Mouse (Mus musculus) brain, embryonic 14.5 days (tissue): ENCODE data around the gene Aplp1.

ENCODE experiments used
- CTCF ChIP-seq: fragments of 200-500 bp; IDR thresholded peaks from 2 replicates; pipeline ENCODE4 v1.5.1; 2012; ENCODE audit warnings: inconsistent platforms, mild to moderate bottlenecking, moderate library complexity, borderline replicate concordance; ENCODE audit not compliant: insufficient read depth, insufficient read length; ENCODE audit errors: extremely low read depth
- POLR2A ChIP-seq: fragments of 200-500 bp; IDR thresholded peaks from 2 replicates; pipeline ENCODE4 v1.6.1; 2012; ENCODE audit warnings: mild to moderate bottlenecking, inconsistent platforms, borderline replicate concordance; ENCODE audit not compliant: poor library complexity, insufficient read depth, insufficient read length, severe bottlenecking; ENCODE audit errors: extremely low read depth

DNA sequence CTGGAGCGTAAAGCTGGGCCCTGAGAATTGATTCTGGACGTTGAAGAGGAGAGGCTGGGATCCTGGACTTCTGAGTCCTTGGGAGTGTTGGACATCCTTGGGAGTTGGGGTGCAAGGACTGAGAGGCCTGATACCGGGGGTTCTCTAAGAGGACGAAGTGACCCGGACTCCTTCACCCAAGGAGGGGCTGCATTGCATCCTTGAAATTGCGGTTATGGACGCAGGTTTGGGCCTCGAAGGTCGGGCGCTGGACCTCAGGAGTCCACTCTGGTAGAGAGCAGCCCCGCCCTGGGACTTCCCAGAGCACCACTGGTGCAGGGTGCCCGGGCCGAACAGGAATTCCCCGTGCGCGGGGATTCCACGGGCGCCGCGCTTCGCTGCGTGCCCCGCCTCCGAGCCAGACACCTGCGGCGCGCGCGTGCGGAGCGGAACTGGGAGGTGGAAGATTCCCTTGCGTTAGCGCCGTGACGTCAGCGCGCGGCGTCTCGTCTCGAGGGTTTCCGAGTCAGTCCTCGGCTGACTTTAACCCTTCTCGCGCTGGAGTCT, 23.4 kb downstream of the Aplp1 start:
- TF ChIP-seq CTCF (no peak), POLR2A (0 out of 2 replicates have a peak, but pooled peaks have one; percentile 44)
